Mouse (Mus musculus) ES-Bruce4 (cell line): Measurements from ENCODE around the gene Gm20441.

Experiments used
- EP300 ChIP-seq: IDR thresholded peaks from 2 replicates; pipeline ENCODE4 v1.6.1; 2011; ENCODE audit warnings: low read depth, low read length; ENCODE audit not compliant: insufficient read depth
- POLR2A ChIP-seq: IDR thresholded peaks from one replicate; pipeline ENCODE4 v1.8.1; 2011; ENCODE audit warnings: low read length; ENCODE audit not compliant: insufficient read depth

DNA sequence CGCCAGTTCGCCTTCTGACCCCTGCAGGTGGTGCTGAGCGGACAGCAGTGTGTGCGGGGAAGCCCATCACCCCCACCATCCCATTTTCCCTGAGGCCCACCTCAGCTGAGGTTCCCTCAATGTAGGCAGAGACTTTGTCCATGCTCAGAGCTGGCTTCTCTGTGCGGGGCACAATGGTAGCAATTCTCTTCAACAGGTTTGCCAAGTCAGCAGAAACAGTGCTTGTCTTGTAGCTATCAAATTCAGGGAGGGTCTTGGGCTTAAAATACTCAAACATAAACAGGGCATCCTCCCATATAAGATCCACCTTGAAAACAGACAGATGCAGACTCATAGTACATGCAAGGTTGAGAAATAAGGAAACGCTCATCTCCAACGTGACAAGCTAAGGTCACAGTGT, 55.3 kb downstream of the Gm20441 start:
- TF ChIP-seq POLR2A: no peak
- TF ChIP-seq EP300: no peak
